Mouse (Mus musculus) midbrain, embryonic 12.5 days (tissue): ENCODE results near the gene Ric8b. TPM values are rescaled to one million over a fixed set of nuclear protein-coding genes. Genes with fewer than 3 reads are reported as not detected.

Experiments used
- ATAC-seq: fragments of 200-750 bp; cut with Nextera tagmentation; 2 replicates; pipeline ENCODE4 v1.8.0; 2017; ENCODE audit warnings: low read depth, moderate TSS enrichment, moderate library complexity; ENCODE audit not compliant: low FRiP score
- H3K27ac ChIP-seq: fragments of 300-500 bp; sonication (generic); replicated peaks from 2 replicates; pipeline ENCODE4 v1.5.1; 2016; ENCODE audit warnings: mild to moderate bottlenecking
- H3K27me3 ChIP-seq: fragments of 300-500 bp; sonication (generic); 2 replicates; pipeline ENCODE4 v1.6.1; 2016; ENCODE audit warnings: mild to moderate bottlenecking
- H3K36me3 ChIP-seq: fragments of 300-500 bp; sonication (generic); 2 replicates; pipeline ENCODE4 v1.6.1; 2016
- H3K4me1 ChIP-seq: fragments of 300-500 bp; sonication (generic); 2 replicates; pipeline ENCODE4 v1.6.1; 2016
- H3K4me2 ChIP-seq: fragments of 300-500 bp; sonication (generic); replicated peaks from 2 replicates; pipeline ENCODE4 v1.6.1; 2016; ENCODE audit warnings: mild to moderate bottlenecking, moderate library complexity
- H3K4me3 ChIP-seq: fragments of 300-500 bp; sonication (generic); 2 replicates; pipeline ENCODE4 v1.5.1; 2016; ENCODE audit warnings: mild to moderate bottlenecking
- H3K9ac ChIP-seq: fragments of 300-500 bp; sonication (generic); replicated peaks from 2 replicates; pipeline ENCODE4 v1.6.1; 2016; ENCODE audit warnings: mild to moderate bottlenecking, moderate library complexity
- H3K9me3 ChIP-seq: fragments of 300-500 bp; sonication (generic); 2 replicates; pipeline ENCODE4 v1.6.1; 2016; ENCODE audit warnings: mild to moderate bottlenecking
- WGBS: fragments of 180-500 bp; shearing (Covaris S2); methylation state at CpG from one replicate; pipeline ENCODE4 v1.1.7; 2016; 5-methylcytosine and 5-hydroxymethylcytosine counted together
- polyA plus RNA-seq: library from polyadenylated mRNA; unstranded; fragments of >200 nt; fragmentation: Nextera tagmentation; extraction: Ambion mirVana; gene quantifications from 2 replicates; pipeline ENCODE4 v1.2.1, GENCODE M21; 2016

The Ric8b gene
- polyA plus RNA-seq, 1 experiment from 2014 or later, result 37.6 TPM

- Histone ChIP-seq H3K4me2 (no peak overlapping the region), H3K4me1 (peaks cover 12% of the 10 kb centered on the region; the same call in 1 of the 2 replicates), H3K27ac (peak overlapping the region; percentile 49; the same call in 1 of the 2 replicates), H3K9ac (no peak overlapping the region), H3K9me3 (no peaks in the 10 kb centered on the region), H3K4me3 (no peak overlapping the region), H3K36me3 (peaks cover 5% of the 10 kb centered on the region; the same call in 1 of the 2 replicates), H3K27me3 (no peaks in the 10 kb centered on the region)
- WGBS, result 45% methylated on average over 10 of the region's 10 CpGs
- no peak for ATAC-seq
Measured at GRCm38 (mm10) chr10:84997571-84998224, 80.3 kb downstream of the Ric8b start.

GRCm38 (mm10) chr10:84998225-84998579, 80.8 kb downstream of the Ric8b start:
- Histone ChIP-seq H3K4me1 (peaks cover 12% of the 10 kb centered on the region; the same call in 1 of the 2 replicates), H3K4me2 (no peak overlapping the region), H3K36me3 (peaks cover 5% of the 10 kb centered on the region; the same call in 1 of the 2 replicates), H3K27me3 (no peaks in the 10 kb centered on the region), H3K27ac (peak overlapping the region; percentile 49; the same call in 1 of the 2 replicates), H3K9me3 (no peaks in the 10 kb centered on the region), H3K4me3 (no peak overlapping the region), H3K9ac (no peak overlapping the region)
- WGBS, result 78% methylated on average over 1 of the region's 1 CpGs
- ATAC-seq, result no peak

- no peak overlapping the region for H3K9ac ChIP-seq
- WGBS, result 83% methylated on average over 7 of the region's 7 CpGs
Measured at GRCm38 (mm10) chr10:85001920-85002319, 84.5 kb downstream of the Ric8b start.

GRCm38 (mm10) chr10:85003190-85004026, 86.0 kb downstream of the Ric8b start:
- Histone ChIP-seq H3K27ac (no peak overlapping the region), H3K9ac (no peak overlapping the region), H3K4me2 (no peak overlapping the region), H3K9me3 (no peaks in the 10 kb centered on the region), H3K4me3 (no peak overlapping the region), H3K4me1 (no peaks in the 10 kb centered on the region), H3K36me3 (peaks cover 8% of the 10 kb centered on the region; the same call in 1 of the 2 replicates), H3K27me3 (no peaks in the 10 kb centered on the region)
- ATAC-seq, result no peak
- WGBS, result 93% methylated on average over 7 of the region's 7 CpGs

More at GRCm38 (mm10) chr10:85001920-85002319, 84.5 kb downstream of the Ric8b start:
- Histone ChIP-seq H3K27me3 (no peaks in the 10 kb centered on the region), H3K4me1 (peaks cover 10% of the 10 kb centered on the region; the same call in 1 of the 2 replicates), H3K4me2 (no peak overlapping the region), H3K27ac (no peak overlapping the region), H3K36me3 (peaks cover 8% of the 10 kb centered on the region; the same call in 1 of the 2 replicates), H3K9me3 (no peaks in the 10 kb centered on the region), H3K4me3 (no peak overlapping the region)
- ATAC-seq, result no peak

GRCm38 (mm10) chr10:85006573-85007310, 89.3 kb downstream of the Ric8b start:
- H3K9me3 ChIP-seq, result no peaks in the 10 kb centered on the region
- no peaks in the 10 kb centered on the region; the same call in 1 of the 2 replicates for H3K27me3 ChIP-seq
- ATAC-seq, result no peak
- WGBS, result 74% methylated on average over 7 of the region's 7 CpGs
- no peak overlapping the region for H3K4me3 ChIP-seq
- peaks cover 5% of the 10 kb centered on the region; the same call in 1 of the 2 replicates for H3K4me1 ChIP-seq
- H3K4me2 ChIP-seq, result no peak overlapping the region
- no peak overlapping the region for H3K27ac ChIP-seq
- peaks cover 19% of the 10 kb centered on the region for H3K36me3 ChIP-seq
- no peak overlapping the region for H3K9ac ChIP-seq

- no peaks in the 10 kb centered on the region; the same call in 1 of the 2 replicates for H3K27me3 ChIP-seq
- H3K9me3 ChIP-seq, result no peaks in the 10 kb centered on the region
- no peak for ATAC-seq
- no peak overlapping the region for H3K4me2 ChIP-seq
- H3K4me3 ChIP-seq, result no peak overlapping the region
- H3K4me1 ChIP-seq, result peaks cover 8% of the 10 kb centered on the region; the same call in 1 of the 2 replicates
- no peak overlapping the region for H3K27ac ChIP-seq
- 72% methylated on average over 11 of the region's 11 CpGs for WGBS
- peaks cover 19% of the 10 kb centered on the region for H3K36me3 ChIP-seq
- no peak overlapping the region for H3K9ac ChIP-seq
Measured at GRCm38 (mm10) chr10:85007861-85008840, 90.7 kb downstream of the Ric8b start.

- ATAC-seq, result no peak
- H3K27ac ChIP-seq, result no peak overlapping the region
- no peak overlapping the region for H3K9ac ChIP-seq
- peaks cover 35% of the 10 kb centered on the region for H3K4me1 ChIP-seq
- no peak overlapping the region for H3K4me2 ChIP-seq
- peaks cover 17% of the 10 kb centered on the region; the same call in 1 of the 2 replicates for H3K36me3 ChIP-seq
- WGBS, result 78% methylated on average over 2 of the region's 2 CpGs
- no peak overlapping the region for H3K4me3 ChIP-seq
- no peaks in the 10 kb centered on the region for H3K9me3 ChIP-seq
- H3K27me3 ChIP-seq, result no peaks in the 10 kb centered on the region; the same call in 1 of the 2 replicates
Measured at GRCm38 (mm10) chr10:85011066-85011465, 93.7 kb downstream of the Ric8b start.

GRCm38 (mm10) chr10:85013464-85013863, 96.0 kb downstream of the Ric8b start:
- H3K9me3 ChIP-seq, result no peaks in the 10 kb centered on the region
- WGBS, result 5% methylated on average over 1 of the region's 1 CpGs
- no peak overlapping the region for H3K4me3 ChIP-seq
- H3K4me2 ChIP-seq, result no peak overlapping the region
- H3K9ac ChIP-seq, result no peak overlapping the region
- H3K4me1 ChIP-seq, result peaks cover 35% of the 10 kb centered on the region
- ATAC-seq, result peak; percentile 75; the same call in 1 of the 2 replicates
- H3K27me3 ChIP-seq, result peaks cover 5% of the 10 kb centered on the region; the same call in 1 of the 2 replicates
- peak overlapping the region; percentile 49 for H3K27ac ChIP-seq
- peaks cover 28% of the 10 kb centered on the region for H3K36me3 ChIP-seq

- Histone ChIP-seq H3K4me2 (no peak overlapping the region), H3K27me3 (peaks cover 5% of the 10 kb centered on the region; the same call in 1 of the 2 replicates), H3K9me3 (no peaks in the 10 kb centered on the region), H3K4me3 (no peak overlapping the region), H3K36me3 (peaks cover 34% of the 10 kb centered on the region), H3K4me1 (peaks cover 30% of the 10 kb centered on the region), H3K27ac (peak overlapping the region; percentile 49), H3K9ac (no peak overlapping the region)
- ATAC-seq, result peak; percentile 68
- WGBS, result 15% methylated on average over 8 of the region's 8 CpGs
Measured at GRCm38 (mm10) chr10:85013924-85014428, 96.6 kb downstream of the Ric8b start.

GRCm38 (mm10) chr10:85014456-85014976, 97.1 kb downstream of the Ric8b start:
- Histone ChIP-seq H3K36me3 (peaks cover 35% of the 10 kb centered on the region), H3K27ac (peak overlapping the region; percentile 56; the same call in 1 of the 2 replicates), H3K4me2 (no peak overlapping the region), H3K9me3 (no peaks in the 10 kb centered on the region), H3K9ac (no peak overlapping the region), H3K27me3 (peaks cover 5% of the 10 kb centered on the region; the same call in 1 of the 2 replicates), H3K4me3 (no peak overlapping the region), H3K4me1 (peaks cover 30% of the 10 kb centered on the region)
- ATAC-seq, result peak; percentile 34; the same call in 1 of the 2 replicates
- WGBS, result 7% methylated on average over 9 of the region's 9 CpGs
